Mouse (Mus musculus) urinary bladder, postnatal 36 days (tissue): ENCODE data around the gene Cgas.
"Not testable (repeated sequence)": the region's sequence is repeated elsewhere in the genome, so short reads cannot be mapped to it uniquely, and the experiment has no call there.

Experiments used
- DNase-seq, 2 experiments: peaks; one replicate each; pipeline ENCODE4 v3.0.0; 2022; ENCODE audit warnings: low spot score in 2 of 2, mixed read lengths in 1 of 2

The Cgas gene

DNA sequence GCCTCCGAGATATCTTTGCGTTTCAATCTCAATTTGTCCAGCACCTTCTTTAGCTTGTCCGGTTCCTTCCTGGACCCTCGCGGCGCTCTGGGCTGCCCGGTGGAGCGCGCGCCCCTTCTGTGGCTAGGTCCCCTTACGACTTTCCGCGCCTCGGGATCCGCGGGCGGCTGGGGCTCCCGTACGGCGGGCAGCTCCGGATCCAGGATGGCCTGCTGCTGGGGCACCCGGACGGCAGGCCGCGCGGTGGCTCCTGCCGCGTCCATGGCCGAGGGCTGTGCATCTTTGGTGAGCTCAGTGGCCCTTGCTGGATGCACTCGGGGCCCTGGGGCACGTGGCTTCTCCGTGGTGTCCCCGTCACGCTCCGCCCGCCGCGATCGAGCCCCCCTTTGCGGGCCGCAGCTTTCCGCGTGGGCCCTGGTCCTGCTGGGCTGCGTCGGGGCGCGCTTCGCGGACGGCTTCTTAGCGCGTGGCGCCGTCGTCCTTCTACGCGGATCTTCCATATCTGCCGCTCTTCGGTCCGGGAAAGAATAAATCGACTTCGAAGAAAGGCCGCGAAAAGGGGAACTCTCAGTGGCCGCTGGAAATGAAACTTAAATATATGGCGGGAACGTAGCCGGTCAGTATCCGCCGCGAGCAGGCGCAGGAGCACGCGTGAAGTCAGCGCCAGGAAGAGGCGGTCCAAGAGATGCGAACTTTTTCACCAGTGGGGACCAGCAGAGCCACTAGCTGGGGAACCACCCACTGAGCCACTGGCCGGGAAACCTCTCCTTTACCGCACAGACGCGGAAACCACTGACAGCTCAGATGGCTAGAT lies at the start of gene Cgas:
Gene Cgas, minus strand, starts transcription at position 659 of the 814 bp plus-strand sequence.
- DNase-seq, result peak; percentile 49 to 71

DNA sequence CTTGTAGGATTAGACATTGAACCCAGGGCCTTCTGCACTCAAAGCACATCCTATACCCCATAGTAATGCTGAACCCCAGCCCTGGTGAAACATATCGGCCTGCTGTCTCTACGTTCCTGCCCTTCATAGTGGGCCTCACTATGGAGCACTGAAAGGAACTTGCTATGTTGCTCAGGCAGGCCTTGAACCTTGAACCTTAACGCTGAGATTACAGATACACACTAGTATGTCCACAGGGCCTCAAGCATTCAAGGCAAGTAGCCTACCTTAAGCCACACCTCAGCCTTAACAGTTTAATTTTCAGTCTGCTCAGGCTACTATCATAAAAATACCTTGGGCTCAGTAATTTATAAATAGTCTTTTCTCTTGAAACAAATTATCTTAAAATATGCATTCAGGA lies 49.2 kb upstream of the Cgas start:
- DNase-seq, result no peak

DNA sequence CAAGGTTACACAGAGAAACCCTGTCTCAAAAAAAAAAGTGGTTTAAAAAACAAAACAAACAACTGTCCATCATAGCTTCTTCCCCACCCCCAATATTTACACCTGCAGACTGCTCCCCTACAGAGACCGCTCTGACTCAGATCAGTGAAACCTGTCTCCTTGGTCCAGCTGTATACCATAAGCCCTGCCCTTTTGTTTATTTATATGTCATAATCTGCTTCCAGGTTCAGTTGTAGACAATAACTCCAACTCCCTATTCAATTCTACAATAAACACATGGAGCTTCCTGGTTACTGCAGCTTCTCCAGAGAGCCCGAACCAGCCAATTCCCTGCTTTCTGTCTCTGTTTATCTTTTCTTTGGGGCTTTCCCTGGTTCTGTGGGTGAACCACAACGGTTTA lies 48.1 kb upstream of the Cgas start:
- DNase-seq, result no peak

DNA sequence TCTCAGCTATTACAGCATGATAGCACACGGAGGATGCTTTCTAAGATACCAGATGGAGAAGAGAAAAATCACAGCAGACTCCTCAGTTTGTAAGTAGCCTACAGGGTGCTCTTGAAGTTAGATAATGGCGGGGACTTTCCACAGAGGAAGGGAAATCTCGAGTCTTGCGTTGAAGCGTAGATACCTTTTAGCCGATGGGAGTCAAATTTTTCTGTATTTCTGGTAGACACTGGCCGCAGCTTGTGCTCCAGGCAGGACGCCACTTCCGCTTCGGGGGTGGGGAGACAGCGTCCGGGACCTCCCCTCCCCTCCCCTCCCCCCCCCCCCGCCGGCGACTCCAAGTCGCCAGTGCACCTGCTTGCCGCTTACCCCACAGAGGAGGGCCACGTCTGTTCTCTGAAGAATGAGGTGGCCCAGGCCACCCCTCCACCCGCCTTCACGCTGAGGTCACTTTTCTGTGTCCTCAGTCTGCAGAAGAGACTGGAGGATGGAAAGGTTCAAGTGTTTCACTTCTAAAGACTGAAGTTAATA lies 45.9 kb upstream of the Cgas start, which contains the start of gene Eef1a1:
Gene Eef1a1, minus strand, starts transcription at position 262 of the 531 bp plus-strand sequence.
- DNase-seq, result peak; percentile 59 to 63

DNA sequence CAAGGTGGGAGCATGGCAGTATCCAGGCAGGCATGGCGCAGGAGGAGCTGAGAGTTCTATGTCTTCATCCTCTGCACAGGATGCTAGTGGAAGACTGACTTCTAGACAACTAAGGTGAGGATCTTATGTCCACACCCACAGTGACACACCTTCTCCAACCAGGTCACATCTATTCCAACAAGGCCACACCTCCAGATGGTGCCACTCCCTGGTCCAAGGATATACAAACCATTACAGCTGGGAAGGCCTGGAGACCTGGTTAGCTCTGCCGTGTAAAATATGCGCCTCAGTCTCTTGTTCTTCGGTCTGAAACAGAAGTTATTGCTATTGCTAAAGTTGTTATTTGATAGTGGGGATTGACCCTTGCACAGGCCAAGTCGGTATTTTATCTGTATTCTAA lies 45.0 kb upstream of the Cgas start:
- DNase-seq, result not testable (repeated sequence)

DNA sequence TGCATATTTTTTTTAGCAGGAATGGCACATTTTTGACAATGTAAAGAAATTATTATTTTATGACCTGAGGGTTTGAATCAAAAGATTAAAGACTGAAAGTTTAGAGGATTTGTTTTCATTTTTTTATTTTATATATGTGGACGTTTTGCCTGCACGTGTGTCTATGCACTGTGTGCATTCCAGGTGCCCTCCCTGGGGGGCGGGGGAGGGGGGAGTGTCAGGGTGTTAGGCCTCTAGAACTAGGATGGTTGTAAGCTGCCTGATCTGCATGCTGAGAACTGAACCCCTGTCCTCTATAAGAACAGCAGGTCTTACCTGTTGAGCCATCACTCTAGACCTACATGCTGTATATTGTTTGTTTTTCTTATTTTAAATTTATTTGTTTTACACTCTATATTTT lies 41.6 kb upstream of the Cgas start:
- DNase-seq, result no peak

DNA sequence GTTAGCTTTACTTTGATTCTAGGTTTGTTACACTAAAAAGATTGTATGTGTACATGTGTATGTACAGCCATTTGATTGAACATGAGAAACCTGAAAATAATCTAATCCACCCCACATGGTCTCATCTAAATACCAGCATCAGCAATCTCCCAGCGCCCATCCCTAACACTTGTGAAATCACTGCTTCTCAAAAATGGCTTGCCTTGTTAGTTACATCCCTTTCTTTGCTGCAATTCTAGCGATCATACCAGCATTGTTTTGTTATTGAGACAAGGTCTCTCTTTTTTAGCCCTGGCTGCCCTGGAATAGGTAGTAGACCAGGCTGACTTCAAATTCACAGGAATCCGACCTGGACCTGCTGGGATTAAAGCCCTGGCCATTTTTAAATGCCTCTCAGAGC lies 39.3 kb upstream of the Cgas start:
- DNase-seq, result no peak

DNA sequence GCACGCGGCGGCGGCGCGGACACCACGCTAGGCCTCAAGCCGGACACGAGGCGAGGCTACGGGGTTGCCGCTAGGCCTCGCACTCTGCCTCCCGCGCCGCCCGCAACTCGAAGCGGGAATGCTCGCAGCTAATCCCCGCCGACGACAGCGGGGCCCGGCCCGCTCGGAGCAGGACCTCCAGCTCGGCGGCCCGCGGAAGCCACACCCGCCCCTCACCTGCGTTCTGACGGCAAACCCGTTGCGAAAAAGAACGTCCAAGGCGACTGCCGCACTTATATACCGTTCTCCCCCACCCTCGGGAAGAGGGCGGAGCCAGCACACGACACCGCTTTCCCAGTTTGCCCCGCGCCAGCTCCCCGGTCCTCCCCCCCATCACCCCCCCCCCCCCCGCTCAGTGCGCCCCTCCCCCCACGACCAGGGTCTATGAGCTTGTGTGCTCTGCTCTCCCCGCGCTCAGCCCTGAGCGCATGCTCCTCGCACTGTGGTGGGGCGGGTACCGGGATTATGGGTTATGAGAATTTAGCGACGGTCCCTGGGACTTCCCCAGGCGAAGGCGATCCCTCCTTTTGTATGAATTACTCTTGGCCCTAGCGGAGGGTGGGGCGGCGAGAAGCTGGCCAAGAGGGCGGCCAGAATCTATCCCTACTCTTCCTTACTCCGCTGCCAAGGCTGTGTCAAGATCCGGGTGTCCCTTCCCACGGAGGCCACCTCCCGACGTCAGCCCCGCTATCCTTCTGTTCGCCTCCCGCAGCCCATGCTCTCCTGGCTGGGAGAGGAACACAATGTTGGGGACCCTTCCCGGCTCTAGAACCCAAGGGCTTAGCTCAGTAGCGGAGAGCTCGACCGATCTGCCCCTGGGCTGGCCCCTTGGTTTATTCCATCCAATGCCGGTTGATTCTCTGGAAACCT lies 38.6 kb upstream of the Cgas start:
- DNase-seq, result peak; percentile 95 to 96

DNA sequence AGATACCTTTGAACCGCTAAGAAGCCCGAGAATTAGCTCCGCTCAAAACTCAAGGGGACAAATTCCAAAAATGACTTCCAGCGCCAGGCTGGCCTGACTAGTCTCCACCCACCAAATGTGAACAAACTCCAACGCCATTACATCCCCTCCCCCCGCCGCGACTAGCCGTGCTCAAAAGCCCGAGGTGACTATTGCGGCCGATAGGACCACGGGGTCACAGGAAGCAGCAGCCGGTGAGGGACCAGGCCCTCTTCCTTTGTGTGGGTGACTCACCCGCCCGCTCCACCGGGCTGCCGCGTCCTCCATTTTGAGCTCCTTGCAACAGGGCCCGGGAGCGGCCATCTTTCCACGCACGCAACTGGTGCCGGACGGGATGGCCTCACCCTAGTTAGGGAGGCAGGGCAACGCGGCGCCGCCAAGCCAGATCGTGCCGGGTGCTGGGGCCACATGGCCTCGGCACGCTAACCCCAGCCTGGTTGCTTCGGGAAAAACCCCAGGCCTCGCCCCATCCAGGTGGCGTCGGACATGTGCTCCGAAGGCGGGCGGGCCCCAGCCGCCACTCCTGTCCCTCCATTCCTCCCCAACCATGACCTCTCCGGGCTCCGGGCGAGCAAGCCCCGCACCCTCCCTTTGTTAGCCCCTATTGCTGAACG lies 37.8 kb upstream of the Cgas start:
- peak; percentile 69 to 77 for DNase-seq

DNA sequence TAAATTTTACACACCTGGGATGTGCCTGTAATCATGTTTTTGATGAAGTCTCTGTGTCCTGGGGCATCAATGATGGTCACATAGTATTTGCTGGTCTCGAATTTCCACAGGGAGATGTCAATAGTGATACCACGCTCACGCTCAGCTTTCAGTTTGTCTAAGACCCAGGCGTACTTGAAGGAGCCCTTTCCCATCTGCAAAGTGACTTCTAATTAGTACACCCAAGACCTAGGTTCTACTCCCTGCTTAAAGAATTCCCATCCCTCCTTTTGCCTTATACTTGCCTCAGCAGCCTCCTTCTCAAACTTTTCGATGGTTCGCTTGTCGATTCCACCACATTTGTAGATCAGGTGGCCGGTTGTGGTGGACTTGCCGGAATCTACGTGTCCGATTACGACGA lies 37.2 kb upstream of the Cgas start:
- not testable (repeated sequence) for DNase-seq

DNA sequence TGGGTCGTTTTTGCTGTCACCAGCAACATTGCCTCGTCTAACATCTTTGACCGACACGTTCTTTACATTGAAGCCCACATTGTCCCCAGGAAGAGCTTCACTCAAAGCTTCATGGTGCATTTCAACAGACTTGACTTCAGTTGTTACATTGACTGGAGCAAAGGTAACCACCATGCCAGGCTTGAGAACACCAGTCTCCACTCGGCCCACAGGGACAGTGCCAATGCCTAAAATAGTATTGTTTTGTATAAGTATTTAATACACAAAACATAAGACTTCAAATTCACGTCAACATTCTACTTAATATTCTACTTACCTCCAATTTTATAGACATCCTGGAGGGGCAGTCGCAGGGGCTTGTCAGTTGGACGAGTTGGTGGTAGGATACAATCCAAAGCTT lies 36.3 kb upstream of the Cgas start:
- not testable (repeated sequence) for DNase-seq

DNA sequence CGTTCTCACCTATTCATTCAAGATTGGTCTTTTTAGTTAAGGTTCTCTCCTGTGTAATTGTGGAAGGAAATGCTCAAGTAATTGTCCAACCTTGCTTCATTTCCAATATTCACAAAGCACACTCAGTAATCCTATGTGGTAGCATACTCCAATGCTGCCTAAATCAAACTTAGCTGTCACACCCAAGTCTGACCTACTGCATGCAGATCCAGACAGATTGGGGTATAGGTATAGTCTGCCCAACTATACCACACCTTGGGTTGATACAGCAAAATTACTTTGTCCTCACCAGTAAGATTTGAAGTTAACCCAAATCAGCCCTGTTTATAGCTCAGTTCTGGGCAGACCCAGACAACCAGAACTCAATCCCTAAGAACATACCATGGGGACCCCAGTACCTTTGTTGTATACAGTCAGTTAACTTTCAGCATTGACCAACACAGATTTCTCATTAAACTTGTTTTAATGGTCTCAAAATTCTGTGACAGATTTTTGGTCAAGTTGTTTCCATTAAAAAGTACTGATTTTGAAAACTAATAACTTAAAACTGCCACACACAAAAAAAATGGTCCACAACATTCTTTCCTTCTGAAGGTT lies 35.1 kb upstream of the Cgas start:
- not testable (repeated sequence) for DNase-seq

DNA sequence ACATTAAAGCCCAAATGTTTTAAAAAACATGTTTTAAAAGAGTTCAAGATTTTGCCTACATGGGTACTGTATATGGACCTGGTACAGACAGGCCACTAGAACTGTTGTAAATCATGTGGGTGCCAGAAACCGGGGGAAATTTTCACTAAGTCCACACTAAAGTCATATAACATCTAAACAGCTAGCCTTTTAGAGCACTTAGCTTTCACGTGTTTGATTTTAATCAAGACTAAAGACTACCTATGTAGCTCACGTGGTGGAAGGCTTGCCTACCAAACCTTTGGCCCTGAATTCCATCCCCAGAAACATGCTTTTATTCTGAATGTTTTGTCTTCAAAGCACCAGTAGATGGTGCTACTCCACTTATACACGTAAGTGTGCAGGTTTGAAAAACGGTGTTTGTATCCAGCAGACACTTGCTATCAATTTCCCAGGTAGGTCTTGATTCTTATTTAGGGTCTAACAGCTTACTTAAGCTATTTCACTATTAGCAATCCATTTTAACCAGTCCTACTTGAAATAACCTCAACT lies 34.0 kb upstream of the Cgas start:
- DNase-seq, result no peak

DNA sequence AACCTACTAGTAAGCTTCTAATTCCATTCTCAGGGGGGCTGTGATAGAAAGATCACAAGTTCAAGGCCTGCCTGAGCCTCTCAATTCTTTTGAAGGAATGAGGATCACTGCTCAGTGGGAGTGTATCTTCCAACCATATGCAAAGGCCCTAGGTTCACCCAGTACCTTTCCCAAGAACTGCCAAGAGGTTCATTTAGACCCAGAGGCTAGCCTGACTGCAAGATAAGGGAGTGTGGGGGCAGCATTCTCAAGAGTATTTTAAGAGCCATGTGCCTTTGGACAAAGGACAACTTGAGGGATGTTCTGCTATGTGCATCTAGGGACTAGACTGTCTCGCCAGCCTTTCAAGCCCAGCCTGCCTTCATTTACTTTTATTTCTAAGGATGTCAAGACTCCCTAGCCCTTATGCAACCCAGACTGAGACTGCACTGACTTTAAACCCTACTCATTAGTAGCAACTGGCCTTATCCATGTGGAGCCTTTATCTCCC lies 33.5 kb upstream of the Cgas start:
- no peak for DNase-seq

DNA sequence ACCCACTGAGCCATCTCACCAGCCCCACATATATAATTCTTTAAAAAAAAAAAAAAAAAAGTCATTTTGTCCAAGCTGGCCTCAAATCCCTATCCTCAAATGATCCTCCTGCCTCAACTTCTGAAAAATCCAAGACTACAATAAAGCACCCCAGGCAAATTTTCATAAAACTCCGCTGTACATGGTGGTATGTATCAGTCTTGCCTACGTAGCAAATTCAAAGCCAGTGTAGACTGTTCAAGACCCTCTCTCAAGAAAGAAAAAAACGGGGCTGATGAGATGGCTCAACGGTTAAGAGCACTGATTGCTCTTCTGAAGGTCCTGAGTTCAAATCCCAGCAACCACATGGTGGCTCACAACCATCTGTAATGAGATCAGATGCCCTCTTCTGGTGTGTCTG lies 32.8 kb upstream of the Cgas start:
- DNase-seq, result no peak

DNA sequence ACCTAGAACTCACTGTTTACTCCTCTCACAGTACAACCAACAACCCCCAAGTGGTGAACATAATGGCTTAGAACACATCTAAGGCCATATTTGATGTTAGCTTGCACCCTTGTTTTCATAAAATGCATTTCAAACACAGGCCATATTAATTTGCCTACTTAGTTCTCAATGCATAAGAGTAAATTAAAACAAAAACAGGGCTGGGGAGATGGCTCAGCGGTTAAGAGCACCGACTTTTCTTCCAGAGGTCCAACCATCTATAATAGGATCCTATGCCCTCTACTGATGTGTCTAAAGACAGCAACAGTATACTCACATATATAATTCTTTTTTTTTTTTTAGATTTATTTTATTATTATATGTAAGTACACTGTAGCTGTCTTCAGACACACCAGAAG lies 32.3 kb upstream of the Cgas start:
- no peak for DNase-seq

DNA sequence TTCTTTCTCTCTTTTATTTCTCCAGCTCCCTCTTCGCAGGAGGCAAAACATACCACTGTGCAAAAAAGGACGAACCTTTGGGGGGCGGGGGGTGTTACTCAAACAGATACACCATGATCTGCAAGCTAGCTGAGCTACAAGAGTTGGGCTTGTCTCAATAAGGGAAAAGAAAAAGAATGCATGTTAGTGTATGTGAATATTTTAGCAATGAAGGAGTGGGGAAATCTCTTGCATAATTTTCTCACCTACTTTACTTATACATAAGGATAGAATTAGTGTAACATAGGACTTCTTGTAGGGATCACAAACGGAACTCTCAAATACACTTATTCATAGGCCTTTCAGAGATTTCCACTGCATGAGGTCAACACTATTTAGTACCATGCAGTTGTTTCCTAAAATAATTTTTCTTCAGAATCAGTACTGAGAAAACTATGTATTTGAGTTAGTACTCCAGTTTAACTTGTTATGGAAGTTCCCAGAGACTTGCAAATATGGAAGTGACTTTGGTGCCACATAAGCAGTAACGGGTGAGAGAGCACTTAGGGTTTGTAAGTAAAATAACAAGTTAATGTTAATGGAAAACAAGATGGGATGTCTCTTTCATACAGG lies 31.8 kb upstream of the Cgas start:
- no peak for DNase-seq

DNA sequence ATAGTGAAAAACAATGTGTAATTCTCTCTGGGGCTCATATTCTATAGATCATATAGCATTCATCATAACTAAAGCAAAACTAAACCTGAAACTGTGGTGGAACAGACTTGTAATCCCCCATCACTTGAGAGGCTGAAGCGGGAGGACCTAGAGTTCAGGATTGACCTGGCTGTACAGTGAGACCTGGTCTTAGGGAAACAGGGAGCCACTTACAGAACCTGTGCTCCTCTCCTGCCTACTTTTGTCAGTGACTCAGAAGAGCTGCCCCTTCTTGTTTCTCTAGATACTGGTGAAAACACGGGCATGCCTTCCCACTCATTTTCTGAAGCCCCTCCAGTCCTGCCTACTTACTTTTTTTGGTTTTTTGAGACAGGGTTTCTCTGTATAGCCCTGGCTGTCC lies 31.2 kb upstream of the Cgas start:
- DNase-seq, result no peak

DNA sequence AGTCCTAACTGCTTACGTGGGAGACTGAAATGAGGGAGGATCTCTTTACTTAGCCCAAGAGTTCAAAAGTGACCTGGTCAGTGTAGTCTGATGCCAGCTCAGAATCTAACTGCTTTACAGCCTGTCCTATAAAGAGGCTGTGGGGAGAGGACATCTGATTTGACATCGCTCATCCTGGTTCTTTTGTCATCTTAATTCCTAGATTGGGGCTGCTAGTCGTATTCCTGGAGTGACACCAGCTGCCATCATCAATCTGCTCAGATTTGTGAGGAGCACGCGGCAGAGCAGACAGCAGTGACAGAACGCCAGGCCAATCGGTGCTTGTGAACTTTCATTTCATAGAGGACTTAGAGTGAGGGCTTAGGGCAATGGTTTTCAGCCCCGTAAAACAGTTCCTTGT lies 30.6 kb upstream of the Cgas start:
- no peak for DNase-seq

DNA sequence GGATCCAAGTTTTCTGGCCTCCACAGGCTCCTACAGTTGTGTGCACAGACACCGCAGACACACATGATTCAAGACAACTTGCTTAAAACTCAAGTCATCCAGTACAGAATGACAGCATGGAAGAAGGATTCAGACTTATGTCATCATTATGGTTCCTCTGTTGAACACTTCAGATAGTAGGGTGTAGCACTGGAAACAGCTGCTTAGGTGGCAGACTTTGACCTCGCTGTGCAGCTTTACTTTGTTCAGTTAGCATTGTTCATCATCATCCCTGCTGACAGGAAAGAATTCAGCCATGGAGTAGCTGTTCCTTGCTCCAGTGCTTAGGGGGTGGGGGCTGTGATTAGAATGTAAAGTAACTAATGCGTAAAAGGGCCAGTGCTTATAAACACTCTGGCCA lies 22.7 kb upstream of the Cgas start:
- no peak for DNase-seq

DNA sequence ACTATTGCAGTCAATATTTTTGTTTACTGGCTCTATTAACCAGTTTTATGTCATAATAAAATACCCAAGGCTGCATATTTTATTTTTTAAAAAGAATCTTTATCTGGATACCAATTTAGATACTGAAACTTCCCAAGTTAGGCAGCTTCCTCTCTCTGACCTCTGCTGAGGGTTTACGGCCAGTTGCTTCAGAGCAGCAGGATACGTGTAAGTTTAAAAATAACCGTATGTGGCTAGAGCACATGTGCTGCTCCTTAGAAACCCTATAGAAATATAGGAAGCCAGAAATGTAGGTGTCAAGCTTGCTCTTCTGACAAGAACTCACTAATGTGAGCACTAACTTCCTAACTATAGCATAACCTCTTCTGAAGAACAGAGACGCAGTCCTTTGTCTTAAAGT lies 20.3 kb upstream of the Cgas start:
- DNase-seq, result no peak
